Mouse (Mus musculus) embryonic fibroblast, embryonic 13.5 days (primary cell): ENCODE results near the gene Mbd3. TPM values are rescaled to one million over a fixed set of nuclear protein-coding genes. Genes with fewer than 3 reads are reported as not detected.
"Not testable (repeated sequence)": the region's sequence is repeated elsewhere in the genome, so short reads cannot be mapped to it uniquely, and the experiment has no call there.

Experiments
- H3K27ac ChIP-seq: 2 replicates; pipeline ENCODE4 v1.5.1; 2012; ENCODE audit warnings: low read length, control low read depth, inconsistent platforms; ENCODE audit not compliant: insufficient read depth
- H3K4me1 ChIP-seq: 2 replicates; pipeline ENCODE4 v1.6.1; 2011; ENCODE audit warnings: low read length; ENCODE audit not compliant: control insufficient read depth, insufficient read depth
- H3K4me3 ChIP-seq: 2 replicates; pipeline ENCODE4 v1.5.1; 2011; ENCODE audit warnings: mild to moderate bottlenecking, control low read depth, low read length; ENCODE audit not compliant: insufficient read depth
- CTCF ChIP-seq: IDR thresholded peaks from 2 replicates; pipeline ENCODE4 v1.5.1; 2011; ENCODE audit warnings: mild to moderate bottlenecking, control low read depth, low read length, moderate library complexity, borderline replicate concordance; ENCODE audit not compliant: insufficient read depth
- POLR2A ChIP-seq: IDR thresholded peaks from 2 replicates; pipeline ENCODE4 v1.6.1; 2011; ENCODE audit warnings: low read depth, mild to moderate bottlenecking, control low read depth, low read length, moderate library complexity
- polyA plus RNA-seq: library from polyadenylated mRNA; stranded (reverse); fragments of >200 nt; gene quantifications from 2 replicates; pipeline ENCODE4 v1.2.4, GENCODE M21; 2011; ENCODE audit warnings: low read depth; ENCODE audit not compliant: missing spikeins, insufficient read length

Gene Mbd3
- polyA plus RNA-seq, 1 experiment: 99.1 TPM

GRCm38 (mm10) chr10:80347514-80347967, 51.8 kb downstream of the Mbd3 start:
- peak; percentile 32; the same call in 1 of the 2 replicates for TF ChIP-seq POLR2A
- TF ChIP-seq CTCF: no peak
- H3K4me3 ChIP-seq: peak overlapping the region; percentile 65

GRCm38 (mm10) chr10:80345929-80346328, 53.4 kb downstream of the Mbd3 start:
- H3K4me1 ChIP-seq, H3K4me3 ChIP-seq, H3K27ac ChIP-seq: not testable (repeated sequence)

More at GRCm38 (mm10) chr10:80347514-80347967, 51.8 kb downstream of the Mbd3 start:
- H3K4me1 ChIP-seq: peaks cover 4% of the 10 kb centered on the region; the same call in 1 of the 2 replicates
- peak overlapping the region; percentile 2; the same call in 1 of the 2 replicates for H3K27ac ChIP-seq

GRCm38 (mm10) chr10:80345122-80345521, 54.2 kb downstream of the Mbd3 start:
- Histone ChIP-seq H3K27ac (no peak overlapping the region), H3K4me1 (peaks cover 9% of the 10 kb centered on the region; the same call in 1 of the 2 replicates), H3K4me3 (no peak overlapping the region)
- TF ChIP-seq POLR2A: no peak
- TF ChIP-seq CTCF: no peak

GRCm38 (mm10) chr10:80344131-80344661, 55.2 kb downstream of the Mbd3 start:
- no peak overlapping the region for H3K27ac ChIP-seq
- no peak overlapping the region for H3K4me3 ChIP-seq
- TF ChIP-seq CTCF (no peak), POLR2A (no peak)
- peaks cover 9% of the 10 kb centered on the region; the same call in 1 of the 2 replicates for H3K4me1 ChIP-seq

GRCm38 (mm10) chr10:80343425-80343895, 55.9 kb downstream of the Mbd3 start:
- no peak overlapping the region for H3K27ac ChIP-seq
- no peak overlapping the region for H3K4me3 ChIP-seq
- TF ChIP-seq CTCF: no peak
- TF ChIP-seq POLR2A: no peak
- H3K4me1 ChIP-seq: peaks cover 9% of the 10 kb centered on the region; the same call in 1 of the 2 replicates

DNA sequence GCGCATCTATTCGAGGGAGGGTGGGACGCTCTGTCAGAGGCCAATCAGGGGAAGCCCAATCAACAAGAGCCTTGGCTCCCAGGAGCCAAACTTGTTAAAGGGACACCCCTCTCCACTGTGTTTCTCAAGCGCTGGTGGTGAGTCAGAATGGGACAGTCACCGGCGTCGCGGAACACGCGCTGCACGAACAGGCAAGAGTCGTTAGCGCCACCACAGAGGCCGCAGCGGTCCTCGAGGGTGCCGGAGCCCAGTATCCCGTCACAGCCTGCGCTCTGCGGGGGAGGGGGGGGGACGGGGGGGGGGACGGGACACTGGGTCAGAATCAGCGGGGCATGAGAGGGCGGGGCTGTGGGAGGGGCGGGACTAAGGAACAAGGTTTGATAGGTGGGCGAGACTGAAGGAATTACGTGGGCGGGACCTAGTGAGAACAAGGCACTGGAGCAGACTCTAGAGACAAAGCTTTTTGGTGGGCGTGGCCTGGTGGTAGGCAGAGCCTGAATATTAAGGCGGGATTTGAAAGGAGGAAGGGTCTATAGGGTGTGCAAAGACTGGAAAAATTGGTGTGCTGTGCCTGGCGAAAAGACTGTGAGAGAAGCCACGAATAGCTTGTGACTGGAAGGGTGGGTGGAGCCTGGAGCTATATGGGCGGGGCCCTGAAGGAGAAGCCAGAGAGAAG, 56.5 kb downstream of the Mbd3 start:
- Histone ChIP-seq H3K4me3 (no peak overlapping the region), H3K4me1 (peaks cover 9% of the 10 kb centered on the region; the same call in 1 of the 2 replicates), H3K27ac (no peak overlapping the region)
- TF ChIP-seq CTCF: no peak
- TF ChIP-seq POLR2A: no peak

Other genes with a start within 250 kb of the Mbd3 start
- 29.2 and 50.2 TPM in 2 replicates for gene Cirbp, start 233.6 kb downstream of the Mbd3 start, polyA plus RNA-seq
- gene 1600002K03Rik, start 226.6 kb downstream of the Mbd3 start, polyA plus RNA-seq: 8.4 and 12.2 TPM in 2 replicates
- gene Efna2, start 220.1 kb downstream of the Mbd3 start, polyA plus RNA-seq: 5.2 and 8.3 TPM in 2 replicates
- 24.0 and 29.1 TPM in 2 replicates for gene Mum1, start 173.1 kb downstream of the Mbd3 start, polyA plus RNA-seq
- 65.5 and 65.7 TPM in 2 replicates for gene Ndufs7, start 150.4 kb downstream of the Mbd3 start, polyA plus RNA-seq
- gene Gamt, start 138.5 kb downstream of the Mbd3 start, polyA plus RNA-seq: 19.9 and 21.9 TPM in 2 replicates
- 117 and 142 TPM in 2 replicates for gene Dazap1, start 138.1 kb downstream of the Mbd3 start, polyA plus RNA-seq
- gene Rps15, start 107.1 kb downstream of the Mbd3 start, polyA plus RNA-seq: 2,340 and 2,493 TPM in 2 replicates
- 2.5 and 3.7 TPM in 2 replicates for gene Apc2, start 103.6 kb downstream of the Mbd3 start, polyA plus RNA-seq
- gene 2310011J03Rik, start 79.0 kb downstream of the Mbd3 start, polyA plus RNA-seq: 16.4 and 18.6 TPM in 2 replicates
- gene Pcsk4, start 70.1 kb downstream of the Mbd3 start, polyA plus RNA-seq: 0.42 and 0.81 TPM in 2 replicates
- 1.5 and 1.7 TPM in 2 replicates for gene Reep6, start 69.6 kb downstream of the Mbd3 start, polyA plus RNA-seq
- 22.9 and 30.1 TPM in 2 replicates for gene Adamtsl5, start 51.1 kb downstream of the Mbd3 start, polyA plus RNA-seq
- not detected in 2 replicates for gene Plk5, start 43.1 kb downstream of the Mbd3 start, polyA plus RNA-seq
- gene Mex3d, start 11.9 kb downstream of the Mbd3 start, polyA plus RNA-seq: 39.1 and 40.4 TPM in 2 replicates
- gene Uqcr11, start 7.3 kb upstream of the Mbd3 start, polyA plus RNA-seq: 182 and 231 TPM in 2 replicates
- 64.8 and 72.9 TPM in 2 replicates for gene Tcf3, start 34.1 kb upstream of the Mbd3 start, polyA plus RNA-seq
- gene Onecut3, start 95.3 kb upstream of the Mbd3 start, polyA plus RNA-seq: not detected in 2 replicates
- not detected in 2 replicates for gene Atp8b3, start 139.6 kb upstream of the Mbd3 start, polyA plus RNA-seq
- gene Rexo1, start 162.0 kb upstream of the Mbd3 start, polyA plus RNA-seq: 19.4 and 21.9 TPM in 2 replicates
- 15.5 and 15.9 TPM in 2 replicates for gene Klf16, start 177.8 kb upstream of the Mbd3 start, polyA plus RNA-seq
- gene Abhd17a, start 190.8 kb upstream of the Mbd3 start, polyA plus RNA-seq: 42.1 and 58.7 TPM in 2 replicates
- 57.3 and 62.2 TPM in 2 replicates for gene Scamp4, start 203.3 kb upstream of the Mbd3 start, polyA plus RNA-seq
- 1.4 and 2.9 TPM in 2 replicates for gene Adat3, start 203.3 kb upstream of the Mbd3 start, polyA plus RNA-seq
- gene Gm49322, start 206.5 kb upstream of the Mbd3 start, polyA plus RNA-seq: 0.63 and 0.91 TPM in 2 replicates
- 92.4 and 105 TPM in 2 replicates for gene Csnk1g2, start 223.3 kb upstream of the Mbd3 start, polyA plus RNA-seq